Mouse (Mus musculus) liver, adult 2 months (tissue): ENCODE data around the gene Ttc37.

Experiments used
- CTCF ChIP-seq: fragments of 200-500 bp; IDR thresholded peaks from 2 replicates; pipeline ENCODE4 v1.5.1; 2011; ENCODE audit warnings: low read depth, low read length, control low read depth
- POLR2A ChIP-seq: fragments of 200-500 bp; IDR thresholded peaks from 2 replicates; pipeline ENCODE4 v1.6.1; 2011; ENCODE audit warnings: low read length, control low read depth; ENCODE audit not compliant: insufficient read depth; ENCODE audit errors: extremely low read depth

GRCm38 (mm10) chr13:76195431-76196138 lies 97.1 kb downstream of the Ttc37 start:
- TF ChIP-seq CTCF = no peak
- no peak for TF ChIP-seq POLR2A
